Mouse (Mus musculus): Measurements from ENCODE around the gene Bet1l. TPM values are rescaled to one million over a fixed set of nuclear protein-coding genes. Genes with fewer than 3 reads are reported as not detected.

Gene Bet1l
- total RNA-seq, 4 experiments from 2014 or later: 37.7 to 53.3 (median 46.1) TPM

GRCm38 (mm10) chr7:140856785-140857549, 410 bp downstream of the Bet1l start, which contains the start of gene Ric8a:
TSS of gene Ric8a (plus strand) at chr7:140856957.
- DNase-seq: peak; percentile 92

- DNase-seq: peak; percentile 89
Measured at GRCm38 (mm10) chr7:140855860-140856784, 1.3 kb downstream of the Bet1l start, which contains the start of gene Gm45785. TSS of gene Gm45785 (minus strand) at chr7:140856331.

DNA sequence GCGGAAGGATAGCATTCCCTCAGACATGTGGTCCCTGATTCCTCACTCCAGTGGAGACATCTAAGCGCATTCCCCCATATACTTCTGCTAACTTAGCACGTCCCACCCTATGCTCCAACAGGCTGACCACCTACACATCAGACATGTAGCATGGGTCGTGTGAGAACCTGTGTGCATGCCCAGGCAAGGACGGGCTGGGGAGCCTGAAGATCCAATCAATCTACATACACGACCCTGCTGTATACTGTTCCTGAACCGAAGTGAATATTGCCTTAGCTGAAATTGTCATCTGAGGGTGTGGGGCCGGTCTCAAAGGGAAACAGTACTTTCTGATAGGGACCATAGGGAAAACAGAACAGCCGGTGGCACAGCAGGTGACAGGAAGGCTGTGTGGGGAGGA, 2.2 kb downstream of the Bet1l start:
- DNase-seq: no peak

GRCm38 (mm10) chr7:140854483-140854882, 2.9 kb downstream of the Bet1l start:
- no peak for DNase-seq

DNA sequence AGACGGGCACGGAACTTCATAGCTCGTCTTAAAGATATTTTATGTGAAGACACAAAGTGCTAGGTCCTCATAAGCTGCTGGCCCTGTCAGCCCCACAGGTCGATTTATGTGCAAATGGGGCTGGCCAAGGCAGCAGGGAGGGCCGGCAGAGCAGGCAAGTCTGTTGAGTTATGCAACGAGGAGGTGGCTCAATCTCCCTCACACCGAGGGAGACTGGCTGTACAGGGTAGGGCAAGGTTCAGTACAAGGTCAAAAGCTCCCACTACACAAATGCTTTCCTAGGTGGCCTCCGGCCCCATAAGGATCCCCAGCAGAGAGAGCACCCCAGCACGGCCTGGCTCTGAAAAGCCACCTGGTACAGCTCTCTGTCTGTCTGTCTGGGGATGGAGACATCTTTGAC, 4.0 kb downstream of the Bet1l start:
- DNase-seq: peak; percentile 76

DNA sequence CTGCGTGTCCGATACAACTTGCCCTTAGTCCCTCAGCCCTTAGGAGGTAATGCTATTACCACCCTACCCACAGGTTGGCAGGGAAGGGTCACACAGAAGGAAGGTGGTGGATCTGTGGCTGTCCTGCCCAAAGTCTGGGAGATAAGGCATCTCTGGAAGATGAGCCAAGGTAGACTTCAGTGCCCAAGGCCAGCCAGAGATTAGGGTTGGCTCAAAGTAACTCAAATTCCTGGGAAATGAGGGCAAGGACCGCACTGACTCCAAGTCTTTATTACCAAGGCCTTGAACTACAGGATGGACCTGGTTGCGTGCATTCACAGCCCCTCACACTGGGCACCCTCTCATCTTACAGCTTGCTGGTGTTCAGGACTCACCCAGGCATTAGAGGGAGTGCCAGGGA, 5.5 kb downstream of the Bet1l start:
- peak; percentile 58 for DNase-seq

GRCm38 (mm10) chr7:140848591-140848990, 8.8 kb downstream of the Bet1l start:
- DNase-seq: no peak

GRCm38 (mm10) chr7:140847755-140848580, 9.4 kb downstream of the Bet1l start, which contains the start of gene Odf3:
TSS of gene Odf3 (plus strand) at chr7:140847805.
- peak; percentile 75 for DNase-seq

DNA sequence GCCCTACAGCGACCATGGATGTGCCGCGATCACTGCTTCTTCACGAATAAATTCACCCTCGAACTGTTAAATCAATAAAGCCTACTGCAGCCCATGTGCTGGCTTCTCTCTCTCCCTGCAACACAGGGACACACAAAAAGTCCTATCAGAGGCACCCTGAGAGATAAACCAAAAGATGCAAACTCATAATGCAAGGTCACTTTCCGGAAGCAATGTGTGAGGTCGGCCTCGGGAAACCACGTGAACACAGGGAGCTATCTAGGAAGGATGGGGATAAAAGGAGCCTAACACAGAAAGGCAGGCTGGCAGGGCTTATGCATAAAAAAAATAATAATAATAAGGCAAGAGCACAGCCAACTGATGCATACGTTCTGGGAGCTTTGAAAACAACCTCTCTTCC, 10.7 kb downstream of the Bet1l start:
- DNase-seq: no peak

DNA sequence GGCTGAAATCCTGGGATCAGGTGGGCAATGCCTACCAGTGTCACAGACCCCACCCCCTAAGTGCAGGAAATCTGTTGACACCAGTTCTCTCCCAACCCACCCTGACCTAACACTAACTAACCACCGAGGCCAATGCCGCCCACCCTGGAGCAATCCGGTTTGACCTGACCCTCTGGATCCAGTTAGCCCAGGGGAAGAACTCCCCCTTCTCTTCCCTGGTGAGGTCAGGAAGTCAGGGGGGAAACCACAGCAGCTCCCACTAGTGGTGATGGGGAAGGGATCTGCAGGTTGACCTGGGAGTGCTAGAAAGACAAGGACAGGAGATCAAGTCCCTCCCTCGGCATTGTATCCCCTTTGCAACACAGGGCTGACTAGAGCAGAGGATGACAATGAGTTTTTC, 11.7 kb downstream of the Bet1l start:
- no peak for DNase-seq

- DNase-seq: peak; percentile 79
Measured at GRCm38 (mm10) chr7:140844905-140845665, 12.3 kb downstream of the Bet1l start, which contains the start of gene Scgb1c1. TSS of gene Scgb1c1 (plus strand) at chr7:140845547.

DNA sequence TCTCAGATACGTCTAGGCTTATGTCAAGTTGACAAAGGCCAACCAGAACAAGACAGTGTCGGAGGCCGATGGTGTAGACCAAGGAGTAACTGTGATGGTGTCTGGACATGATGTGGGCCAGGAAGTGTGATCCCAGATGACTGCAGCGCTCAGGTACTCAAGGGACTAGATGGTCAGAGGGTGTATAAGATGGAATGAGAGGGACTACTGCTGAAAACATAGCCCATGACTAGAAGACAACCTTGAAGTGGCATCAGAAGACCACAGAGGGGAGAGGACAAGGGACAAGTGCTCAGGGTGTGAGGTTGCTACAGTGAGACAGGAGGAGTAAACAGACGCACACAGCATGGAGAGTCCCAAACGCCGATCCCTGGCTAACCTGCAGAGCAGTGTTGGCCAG, 13.6 kb downstream of the Bet1l start:
- no peak for DNase-seq

- DNase-seq: no peak
Measured at GRCm38 (mm10) chr7:140840750-140841735, 16.3 kb downstream of the Bet1l start.

GRCm38 (mm10) chr7:140839556-140839955, 17.8 kb downstream of the Bet1l start:
- DNase-seq: no peak

GRCm38 (mm10) chr7:140836243-140837115, 20.9 kb downstream of the Bet1l start:
- no peak for DNase-seq

DNA sequence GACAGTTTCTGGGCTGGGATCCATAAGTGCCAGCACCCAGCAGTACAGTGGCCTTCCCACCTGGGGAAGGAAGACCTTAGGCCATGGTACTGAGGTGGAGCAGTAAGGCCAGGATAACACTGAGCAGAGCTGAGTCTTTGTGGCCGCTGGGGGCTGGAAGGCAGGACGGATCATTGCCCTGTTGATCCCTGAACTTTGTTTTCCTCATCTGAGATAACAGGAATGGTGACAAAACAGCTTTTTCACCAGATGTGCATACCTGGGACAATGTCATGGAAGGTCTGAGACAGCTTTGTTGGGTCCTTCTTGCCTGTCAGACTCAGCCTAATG, 21.7 kb downstream of the Bet1l start:
- DNase-seq: no peak

DNA sequence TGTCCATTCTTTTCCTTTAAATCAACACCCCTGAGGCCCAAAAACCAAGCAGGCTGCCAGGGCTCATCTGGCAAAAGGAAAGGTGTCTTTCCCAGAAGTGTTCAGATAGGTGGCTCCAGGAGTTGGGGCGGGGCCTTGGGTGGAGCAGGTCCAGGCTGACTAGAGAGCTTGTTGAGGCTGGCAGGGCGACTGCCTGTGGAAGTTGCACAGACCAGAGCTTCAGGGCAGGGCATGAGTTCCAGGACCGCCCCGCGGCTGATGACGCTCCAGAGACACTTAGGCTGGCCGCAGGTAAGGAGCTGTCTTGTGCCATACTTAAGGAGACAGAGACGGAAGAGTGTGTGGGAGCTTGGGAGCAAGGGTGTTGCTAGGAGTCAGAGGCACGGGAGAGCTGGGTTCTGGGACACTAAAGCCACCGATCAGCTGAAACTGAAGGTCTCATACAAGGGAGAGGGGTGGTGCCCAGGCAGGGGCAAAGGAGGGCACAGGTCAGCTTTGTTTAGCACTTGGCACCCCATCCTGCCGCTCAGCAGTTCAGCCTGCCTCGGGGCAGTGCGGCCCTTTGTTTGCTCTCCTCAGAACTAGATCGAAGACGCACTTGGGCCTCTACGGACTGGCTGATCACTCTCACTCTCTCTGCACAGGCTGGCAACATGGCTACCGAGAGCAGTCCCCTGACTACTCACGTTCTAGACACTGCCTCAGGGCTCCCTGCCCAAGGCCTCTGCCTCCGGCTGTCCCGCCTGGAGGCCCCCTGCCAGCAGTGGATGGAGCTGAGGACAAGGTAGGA, 22.2 kb downstream of the Bet1l start, which contains the start of gene Urah:
Gene Urah (plus strand): TSS at position 51 of the 790 bp plus-strand sequence.
- no peak for DNase-seq

DNA sequence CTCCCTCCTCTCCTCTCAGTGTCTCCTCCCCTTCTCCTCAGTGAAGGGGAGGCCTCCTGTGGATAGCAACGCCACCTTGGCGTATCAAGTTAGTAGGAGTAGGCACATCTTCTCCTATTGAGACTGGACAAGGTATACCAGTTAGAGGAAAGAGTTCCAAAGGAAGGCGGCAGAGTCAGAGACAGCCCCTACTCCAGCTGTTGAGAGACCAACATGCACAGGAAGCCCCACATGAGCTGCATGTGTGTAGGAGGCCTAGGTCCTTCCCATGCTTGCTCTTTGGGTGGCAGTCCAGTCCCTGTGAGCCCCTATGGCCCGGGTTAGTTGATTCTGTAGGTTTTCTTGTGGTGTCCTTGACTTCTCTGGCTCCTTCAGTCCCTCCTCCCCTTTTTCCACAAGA, 24.0 kb downstream of the Bet1l start:
- no peak for DNase-seq

Data from adrenal gland, adult 8-10 months (tissue).